Mouse (Mus musculus): Measurements from ENCODE around the gene Gm16506. TPM values are rescaled to one million over a fixed set of nuclear protein-coding genes. Genes with fewer than 3 reads are reported as not detected.
"Not testable (repeated sequence)": the region's sequence is repeated elsewhere in the genome, so short reads cannot be mapped to it uniquely, and the experiment has no call there.

The Gm16506 gene
- not detected in 2 replicates for polyA plus RNA-seq (2012; ENCODE audit: insufficient read depth, insufficient read length, missing spikeins)

- H3K4me1 ChIP-seq (ENCODE audit: control insufficient read depth, insufficient read depth, low read length); H3K4me3 ChIP-seq (ENCODE audit: insufficient read depth, low read length); H3K27ac ChIP-seq (ENCODE audit: insufficient read depth, low read depth, low read length): not testable (repeated sequence)
Measured at GRCm38 (mm10) chr14:43727385-43727784, at the start of gene Gm16506. TSS of gene Gm16506 (minus strand) at chr14:43727485.

- not testable (repeated sequence) for H3K27ac ChIP-seq (ENCODE audit: insufficient read depth, low read depth, low read length); H3K4me3 ChIP-seq (ENCODE audit: insufficient read depth, low read length); H3K4me1 ChIP-seq (ENCODE audit: control insufficient read depth, insufficient read depth, low read length)
Measured at GRCm38 (mm10) chr14:43747566-43747965, 20.3 kb upstream of the Gm16506 start, which contains the start of gene Gm6526. TSS of gene Gm6526 (plus strand) at chr14:43747866.

- H3K4me3 ChIP-seq (ENCODE audit: insufficient read depth, low read length); H3K27ac ChIP-seq (ENCODE audit: insufficient read depth, low read depth, low read length); H3K4me1 ChIP-seq (ENCODE audit: control insufficient read depth, insufficient read depth, low read length): not testable (repeated sequence)
Measured at GRCm38 (mm10) chr14:43697621-43698020, 29.7 kb downstream of the Gm16506 start, which contains the start of gene Gm7324. TSS of gene Gm7324 (plus strand) at chr14:43697828.

- not testable (repeated sequence) for H3K4me3 ChIP-seq (ENCODE audit: insufficient read depth, low read length); H3K27ac ChIP-seq (ENCODE audit: insufficient read depth, low read depth, low read length); H3K4me1 ChIP-seq (ENCODE audit: control insufficient read depth, insufficient read depth, low read length)
Measured at GRCm38 (mm10) chr14:43677099-43677498, 50.2 kb downstream of the Gm16506 start, which contains the start of gene Gm8165. TSS of gene Gm8165 (minus strand) at chr14:43677199.

Other genes with a start within 250 kb of the Gm16506 start
- gene Gm5799, start 183.9 kb downstream of the Gm16506 start, polyA plus RNA-seq (2012; ENCODE audit: insufficient read depth, insufficient read length, missing spikeins): not detected in 2 replicates
- not detected in 2 replicates for gene Gm17654, start 148.3 kb downstream of the Gm16506 start, polyA plus RNA-seq (2012; ENCODE audit: insufficient read depth, insufficient read length, missing spikeins)
- gene Gm10375, start 119.5 kb downstream of the Gm16506 start, polyA plus RNA-seq (2012; ENCODE audit: insufficient read depth, insufficient read length, missing spikeins): not detected in 2 replicates
- not detected in 2 replicates for gene Gm8165, start 50.3 kb downstream of the Gm16506 start, polyA plus RNA-seq (2012; ENCODE audit: insufficient read depth, insufficient read length, missing spikeins)
- 1.9 and 5.3 TPM in 2 replicates for gene Gm7324, start 29.7 kb downstream of the Gm16506 start, polyA plus RNA-seq (2012; ENCODE audit: insufficient read depth, insufficient read length, missing spikeins)
- gene Gm6526, start 20.4 kb upstream of the Gm16506 start, polyA plus RNA-seq (2012; ENCODE audit: insufficient read depth, insufficient read length, missing spikeins): not detected in 2 replicates
- not detected in 2 replicates for gene Gm8180, start 57.3 kb upstream of the Gm16506 start, polyA plus RNA-seq (2012; ENCODE audit: insufficient read depth, insufficient read length, missing spikeins)
- not detected in 2 replicates for gene Ear1, start 148.0 kb upstream of the Gm16506 start, polyA plus RNA-seq (2012; ENCODE audit: insufficient read depth, insufficient read length, missing spikeins)
- not detected in 2 replicates for gene Ear10, start 196.1 kb upstream of the Gm16506 start, polyA plus RNA-seq (2012; ENCODE audit: insufficient read depth, insufficient read length, missing spikeins)
- gene Gm8113, start 197.9 kb upstream of the Gm16506 start, polyA plus RNA-seq (2012; ENCODE audit: insufficient read depth, insufficient read length, missing spikeins): not detected in 2 replicates
- not detected in 2 replicates for gene Ang5, start 229.6 kb upstream of the Gm16506 start, polyA plus RNA-seq (2012; ENCODE audit: insufficient read depth, insufficient read length, missing spikeins)

All from bone marrow macrophage, adult 2 months (primary cell).